Mouse (Mus musculus): ENCODE measurements at regions not wholly inside any gene's neighbourhood (a gene's known extent, or its start where the extent isn't known, plus 50 kb on each side); places are given as distances from the start of the nearest gene placed in this dataset.

DNA sequence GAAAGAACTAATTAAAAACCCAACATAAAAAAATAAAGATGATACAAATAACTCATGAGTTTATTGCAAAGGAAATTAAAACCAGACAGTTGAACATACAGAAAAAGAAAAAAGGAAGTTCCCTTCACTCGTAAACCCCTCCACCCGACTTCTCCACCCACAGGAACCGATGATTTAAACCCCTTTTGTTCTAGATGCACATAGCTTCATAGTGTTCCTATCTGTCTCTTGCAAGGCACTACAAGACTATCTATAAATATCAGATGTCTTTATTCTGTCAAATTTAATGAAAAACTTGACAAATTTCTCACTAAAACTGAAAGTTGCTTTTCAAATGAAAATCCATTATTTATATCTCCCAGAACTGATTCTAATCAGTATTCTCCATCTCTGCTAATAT is 100.2 kb downstream of the Kctd12 start:
- no peak for DNase-seq

DNA sequence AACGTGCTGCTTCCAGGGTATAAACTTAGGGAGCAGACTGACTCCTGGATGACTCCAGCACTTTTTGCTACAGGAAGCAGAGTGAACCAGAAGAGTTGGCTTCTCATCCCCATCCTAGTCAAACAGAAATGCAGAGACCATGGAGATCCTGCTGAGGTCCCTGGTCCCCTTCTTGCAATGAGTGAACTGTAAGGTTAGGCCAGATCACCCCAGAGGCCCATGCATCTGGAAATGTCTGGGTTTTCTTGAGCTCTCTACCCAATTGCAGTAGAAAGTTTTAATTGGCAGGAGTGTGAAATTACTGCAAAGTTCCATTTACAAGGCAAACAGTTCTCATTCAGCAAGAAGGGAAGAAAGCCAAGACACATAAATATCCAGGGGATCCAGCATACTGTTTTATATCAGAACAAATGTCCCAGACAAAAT is 101.8 kb downstream of the Kctd12 start:
- DNase-seq = no peak

DNA sequence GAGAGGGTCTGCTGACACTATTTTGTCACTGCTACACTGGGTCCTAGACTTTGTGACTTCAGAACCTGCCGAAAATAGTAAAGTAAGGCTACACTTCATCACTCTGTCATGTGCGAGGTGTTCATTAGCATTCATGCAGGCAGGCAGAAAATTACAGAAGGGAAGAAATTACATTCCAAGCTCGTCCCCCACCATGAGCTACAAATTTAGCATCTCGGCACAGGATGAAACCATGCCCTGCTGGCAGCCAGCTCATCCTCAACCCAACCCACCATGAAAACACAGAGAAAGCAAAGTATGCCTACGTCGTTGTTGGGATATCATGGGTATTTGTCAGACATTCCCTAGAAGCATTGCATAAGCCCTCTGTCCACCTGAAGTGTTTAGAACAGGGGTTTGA is 103.9 kb downstream of the Kctd12 start:
- no peak for DNase-seq

DNA sequence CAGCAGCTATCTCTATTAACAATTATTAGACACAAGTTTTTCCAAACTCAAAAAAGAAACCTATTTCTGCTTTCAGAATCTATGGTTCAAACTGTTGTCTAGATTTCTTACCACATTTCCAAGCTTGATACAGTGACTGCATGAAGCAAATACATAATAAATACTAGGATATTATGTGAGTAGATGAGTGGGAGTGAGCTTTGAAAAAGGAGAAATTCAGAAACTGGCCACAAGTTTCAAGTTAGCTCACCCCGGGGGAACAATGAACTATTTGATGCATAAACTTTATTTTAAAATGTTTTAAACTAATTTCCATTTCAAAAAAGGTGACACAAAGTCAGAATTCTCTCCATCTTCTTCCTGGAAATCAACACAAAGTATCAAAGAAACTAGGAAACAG is 114.3 kb downstream of the Kctd12 start:
- DNase-seq = no peak

DNA sequence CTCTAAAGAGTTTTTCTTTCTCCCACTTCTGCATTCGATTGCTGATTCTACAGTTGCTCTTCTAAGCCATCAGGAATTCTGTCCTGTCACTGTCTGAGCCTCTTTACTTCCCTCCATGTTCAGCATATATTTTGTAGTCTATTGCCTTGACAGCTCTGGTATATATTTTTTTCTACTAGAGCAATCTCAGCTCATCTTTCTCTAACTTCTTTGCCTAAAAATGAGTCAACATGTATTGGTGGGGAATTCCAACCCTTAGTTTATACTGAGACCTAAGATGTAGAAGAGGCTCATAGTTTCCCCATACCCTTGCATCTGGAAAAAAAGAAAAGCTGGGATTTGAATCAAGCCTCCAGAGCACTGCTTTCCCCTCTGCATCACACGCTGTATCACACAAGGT is 114.7 kb downstream of the Kctd12 start:
- no peak for DNase-seq

DNA sequence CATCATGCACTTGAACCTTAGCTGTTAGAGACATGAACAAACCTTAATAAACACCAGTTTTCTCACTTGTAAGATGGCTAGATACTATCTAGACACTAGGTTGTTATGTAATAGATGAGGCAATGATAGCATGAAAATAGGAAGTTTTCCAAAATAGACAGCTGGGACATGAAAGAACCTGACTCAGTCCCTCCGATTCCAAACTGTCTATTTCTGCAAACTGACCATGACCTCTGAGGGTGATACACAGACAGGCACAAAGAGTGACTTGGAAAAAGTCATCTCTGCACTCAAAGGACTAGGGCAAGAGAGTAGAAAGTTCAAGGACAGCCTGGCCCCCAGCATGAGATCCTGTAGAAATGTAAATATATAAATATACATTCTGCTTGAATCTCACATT is 115.9 kb downstream of the Kctd12 start:
- DNase-seq = peak in 1 of 2 experiments; percentile 42

DNA sequence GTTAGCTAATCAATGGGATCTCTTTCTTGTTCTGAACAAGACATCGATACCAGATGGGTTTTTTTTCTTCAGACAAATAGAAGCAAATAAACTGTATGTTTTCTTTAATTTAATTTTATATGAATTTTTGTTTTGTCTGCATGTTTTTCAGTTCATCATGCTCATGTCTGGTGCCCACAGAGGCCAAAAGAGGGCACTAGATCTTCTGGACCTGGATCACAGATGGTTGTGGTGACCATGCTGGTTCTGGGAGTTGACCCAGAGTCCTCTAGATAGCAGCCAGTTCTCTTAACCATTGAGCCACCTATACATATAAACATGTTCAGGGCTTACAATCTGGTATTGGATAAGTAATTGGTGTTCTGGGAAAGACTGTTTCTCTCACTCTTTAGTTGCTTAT is 120.7 kb downstream of the Kctd12 start:
- no peak for DNase-seq

DNA sequence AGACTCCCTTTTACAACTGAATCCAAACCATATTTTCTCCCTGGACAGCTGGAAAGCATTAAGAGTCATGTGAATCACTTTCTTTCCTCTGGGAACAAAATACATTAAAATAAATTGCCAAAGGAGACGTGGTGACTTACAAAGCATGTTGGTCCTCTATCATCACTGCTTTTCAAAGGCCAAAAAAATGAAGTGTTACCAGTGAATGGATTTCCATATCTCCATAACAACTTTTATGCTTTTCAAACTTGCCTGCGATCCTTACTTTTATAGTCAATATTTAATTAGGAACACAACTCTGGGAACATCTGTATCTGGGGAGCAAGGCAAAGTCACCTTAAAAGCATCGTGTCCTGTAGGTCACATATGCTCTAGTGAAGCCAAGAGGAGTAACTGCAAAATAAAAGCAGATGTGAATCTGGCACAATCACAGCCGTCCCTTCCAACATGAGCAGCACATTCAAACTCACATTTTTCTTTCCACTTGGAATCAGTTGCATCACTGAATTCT is 123.0 kb downstream of the Kctd12 start:
- DNase-seq = peak; percentile 42 to 70

DNA sequence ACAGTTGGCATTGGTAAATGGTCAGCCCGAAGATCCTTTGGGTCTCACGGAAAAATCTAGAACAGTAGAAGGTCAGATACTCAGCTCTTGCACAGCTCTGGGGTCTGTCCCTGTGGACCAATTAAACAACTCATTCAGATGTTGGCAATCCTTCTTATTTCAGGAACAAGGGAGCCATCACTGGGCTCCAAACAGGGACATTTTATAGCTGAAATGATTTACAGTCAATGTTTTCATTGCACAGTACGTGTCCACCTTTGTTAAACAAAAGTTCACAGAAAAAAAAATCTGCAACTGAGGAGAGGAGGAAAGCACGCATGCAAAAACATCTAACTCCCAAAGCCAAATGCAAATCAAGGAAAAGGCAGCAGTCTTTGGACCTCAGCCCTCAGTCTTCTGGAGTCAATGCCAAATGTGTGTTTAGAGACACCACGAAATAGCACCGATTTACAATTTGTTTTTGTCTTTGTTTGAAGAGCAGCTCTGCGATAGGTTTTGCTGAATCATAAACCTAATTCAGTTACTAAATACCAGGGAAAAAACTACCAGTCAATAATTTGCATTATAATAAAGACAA is 127.1 kb downstream of the Kctd12 start:
- DNase-seq = peak; percentile 23 to 29

DNA sequence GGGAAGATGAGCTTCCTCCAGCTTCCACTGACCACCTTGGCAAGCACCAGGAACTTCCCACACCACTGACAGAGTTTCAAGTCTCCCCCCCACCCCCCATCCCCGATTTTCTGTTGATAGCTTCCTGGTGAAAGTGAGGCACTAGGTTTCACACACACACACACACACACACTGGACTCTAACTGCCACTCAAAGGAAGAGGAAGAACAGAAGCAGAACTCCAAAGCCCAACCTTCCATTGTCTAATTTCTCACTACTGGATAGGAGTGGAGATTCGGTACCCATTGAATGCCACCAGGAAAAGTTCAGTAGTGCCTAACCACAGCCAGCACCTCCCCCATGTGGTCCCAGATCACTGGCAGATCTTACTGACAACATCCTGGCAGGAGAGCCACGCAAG is 138.7 kb downstream of the Kctd12 start:
- DNase-seq = no peak

DNA sequence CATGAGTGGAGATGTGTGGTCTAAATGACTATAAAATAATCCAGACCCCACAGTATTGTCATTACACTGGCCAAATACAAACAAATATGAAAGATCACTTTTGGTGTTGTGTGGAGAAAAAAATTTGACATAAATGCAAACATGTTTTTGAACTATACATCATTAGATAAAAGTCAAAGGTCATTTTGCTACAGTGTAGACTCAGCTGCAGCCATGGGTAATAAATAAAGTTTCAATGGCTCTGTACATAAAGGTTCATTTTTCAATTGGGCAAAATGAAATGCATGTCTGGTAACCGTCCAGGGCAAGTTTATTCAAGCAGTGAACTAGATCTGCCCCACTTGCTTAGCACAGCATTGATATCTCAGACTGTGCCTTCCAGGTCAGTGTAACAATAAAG is 144.8 kb downstream of the Kctd12 start:
- no peak for DNase-seq

DNA sequence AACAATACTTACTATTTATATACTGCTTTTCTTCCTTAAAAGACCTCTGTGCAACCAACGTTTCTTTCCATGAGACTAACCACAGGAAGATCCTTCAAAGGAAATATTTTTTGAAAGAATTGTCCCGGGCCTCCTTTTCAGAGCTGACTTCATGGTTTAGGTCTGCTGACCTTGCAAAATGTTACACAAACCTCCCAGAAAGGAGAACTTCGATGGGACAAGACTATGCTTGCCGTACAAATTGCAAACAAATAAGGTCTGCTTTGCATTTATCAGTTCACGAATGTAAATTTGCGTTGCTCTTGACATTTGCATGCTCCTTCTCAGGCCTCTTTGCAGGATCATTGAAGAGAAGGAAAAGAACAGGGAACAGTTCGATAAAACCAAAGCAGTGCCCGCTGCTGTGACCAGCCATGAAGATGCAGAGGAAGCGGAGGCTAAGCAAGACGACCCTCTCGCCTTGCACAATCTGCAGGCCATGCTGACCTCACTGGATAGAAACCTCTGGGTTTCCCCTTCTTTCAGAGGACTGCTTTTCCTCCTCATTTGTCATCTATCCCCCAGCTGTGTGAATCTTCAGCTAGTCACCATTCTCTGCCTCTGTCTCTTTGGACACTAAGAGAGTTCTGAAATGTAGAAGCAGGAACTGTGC is 147.2 kb downstream of the Kctd12 start:
- DNase-seq = peak; percentile 22 to 35

DNA sequence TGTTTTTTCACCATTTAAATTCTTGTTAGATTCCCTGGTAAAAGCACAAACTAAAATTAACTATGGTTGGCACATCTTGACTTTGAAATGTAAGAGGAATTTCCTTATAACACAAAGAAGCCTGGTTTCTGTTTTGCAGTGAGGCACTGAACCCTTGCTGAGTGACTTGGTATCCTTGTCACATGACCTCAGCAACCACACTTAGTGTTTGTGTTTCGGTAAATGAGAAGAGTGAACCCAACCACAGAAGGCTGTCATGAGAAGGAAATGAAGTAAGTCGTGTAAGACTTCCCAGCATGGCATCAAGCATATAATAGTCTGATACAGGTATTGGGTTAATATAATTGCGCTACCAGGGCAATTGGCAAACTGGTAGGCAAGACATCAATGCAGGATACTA is 154.0 kb downstream of the Kctd12 start:
- DNase-seq = no peak

DNA sequence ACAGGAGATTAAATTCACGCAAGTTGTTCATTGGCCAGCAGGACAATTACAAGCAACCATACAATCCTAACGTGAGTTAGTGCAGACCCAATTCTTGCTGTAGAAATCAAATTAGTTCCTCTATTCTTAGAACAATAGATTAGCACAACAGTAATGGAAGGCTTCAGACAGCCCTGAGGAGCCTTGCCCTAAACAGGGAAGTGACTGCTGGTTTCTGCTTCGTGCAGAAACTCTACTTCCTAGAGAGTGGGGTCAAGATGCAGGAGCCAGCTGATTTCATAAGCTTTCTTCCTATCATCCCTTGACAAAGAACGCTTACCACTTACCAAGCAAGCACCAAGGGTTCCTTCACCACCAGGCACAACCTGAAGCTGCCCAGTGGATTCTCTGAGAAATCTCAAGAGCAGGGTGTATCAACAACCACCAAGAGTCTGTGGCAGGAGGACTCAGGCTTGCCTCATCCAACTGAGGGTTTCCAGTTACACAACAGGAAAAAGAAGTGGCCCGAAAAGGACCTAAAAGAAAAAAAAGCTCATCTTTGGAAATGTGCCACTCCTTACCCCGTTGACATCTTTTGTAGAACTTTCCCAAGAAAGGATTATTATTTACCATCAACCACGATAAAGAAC is 154.6 kb downstream of the Kctd12 start:
- DNase-seq = peak; percentile 30 to 44

DNA sequence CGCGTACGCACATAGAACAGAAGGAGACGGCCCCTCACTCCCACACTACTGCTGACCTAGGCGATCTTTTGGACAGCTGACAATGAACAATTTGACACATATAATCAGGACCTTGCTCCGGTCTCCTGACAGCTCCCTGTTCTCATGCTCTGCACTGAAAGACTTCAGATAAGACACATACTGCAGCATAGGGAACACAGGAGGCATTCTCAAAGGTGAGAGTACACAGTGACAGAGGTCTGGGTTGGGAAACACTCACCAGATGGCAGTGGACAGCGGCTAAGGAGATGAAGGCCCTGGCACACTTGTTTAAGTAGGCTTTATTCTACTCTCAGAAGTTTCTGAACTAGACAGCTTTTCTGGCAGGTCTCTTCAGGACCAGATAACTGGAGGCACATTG is 156.9 kb downstream of the Kctd12 start:
- no peak for DNase-seq

DNA sequence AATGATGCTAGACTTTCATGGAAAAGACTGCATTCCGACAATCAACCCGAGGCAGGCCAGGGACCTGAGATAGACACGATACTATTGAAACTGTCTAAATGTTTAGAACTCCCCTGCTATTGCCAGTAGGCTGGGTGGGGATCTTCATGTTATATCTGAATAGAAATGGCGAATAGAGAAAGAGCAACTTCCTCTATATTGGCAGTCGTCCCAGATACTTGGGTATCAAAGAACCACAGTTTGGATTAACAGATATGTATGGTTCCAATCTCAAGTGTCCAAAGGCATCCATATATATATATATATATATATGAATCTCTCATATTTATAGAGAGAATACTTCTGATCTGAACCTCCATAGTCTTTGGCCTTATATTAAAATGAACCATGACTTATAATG is 161.8 kb downstream of the Kctd12 start:
- DNase-seq = no peak

DNA sequence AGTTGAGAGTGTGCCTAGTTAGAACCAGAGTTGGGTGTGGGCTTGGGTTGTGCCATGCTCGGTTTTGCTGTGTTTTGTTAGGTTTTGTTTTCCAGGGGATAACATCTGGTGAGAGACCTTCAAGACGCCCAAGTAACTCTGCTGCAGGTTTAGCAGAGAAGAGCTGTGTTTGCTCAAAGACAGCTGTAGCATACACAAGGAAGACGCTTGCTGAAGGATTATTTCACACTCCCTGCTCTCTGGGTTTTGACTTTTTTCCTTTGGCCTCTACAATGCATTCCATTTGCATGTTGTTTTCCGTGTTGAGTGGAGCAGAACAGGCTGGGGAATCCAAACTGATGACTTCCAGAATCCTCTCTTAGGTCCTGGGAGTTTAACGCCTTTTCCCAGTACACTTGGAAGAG is 170.8 kb downstream of the Kctd12 start:
- DNase-seq = peak; percentile 58 to 61

DNA sequence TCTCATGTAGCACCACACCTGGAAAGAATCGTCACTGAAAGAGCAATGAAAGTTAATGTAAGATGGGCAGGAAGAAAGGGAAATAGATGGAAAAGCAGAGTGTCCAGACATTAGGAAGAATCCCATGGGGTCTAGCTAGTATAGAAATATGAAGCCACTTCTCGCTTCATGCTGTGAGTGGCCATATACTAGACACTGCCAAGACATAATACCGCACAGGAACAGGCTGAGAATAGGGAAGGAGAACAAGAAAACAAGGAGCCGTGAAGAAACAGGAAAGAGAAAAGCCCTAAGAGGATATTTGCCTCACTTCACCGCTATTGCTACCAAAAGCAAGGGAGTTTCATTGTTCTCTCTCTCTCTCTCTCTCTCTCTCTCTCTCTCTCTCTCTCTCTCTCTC is 171.4 kb downstream of the Kctd12 start:
- peak; percentile 17 to 33 for DNase-seq

DNA sequence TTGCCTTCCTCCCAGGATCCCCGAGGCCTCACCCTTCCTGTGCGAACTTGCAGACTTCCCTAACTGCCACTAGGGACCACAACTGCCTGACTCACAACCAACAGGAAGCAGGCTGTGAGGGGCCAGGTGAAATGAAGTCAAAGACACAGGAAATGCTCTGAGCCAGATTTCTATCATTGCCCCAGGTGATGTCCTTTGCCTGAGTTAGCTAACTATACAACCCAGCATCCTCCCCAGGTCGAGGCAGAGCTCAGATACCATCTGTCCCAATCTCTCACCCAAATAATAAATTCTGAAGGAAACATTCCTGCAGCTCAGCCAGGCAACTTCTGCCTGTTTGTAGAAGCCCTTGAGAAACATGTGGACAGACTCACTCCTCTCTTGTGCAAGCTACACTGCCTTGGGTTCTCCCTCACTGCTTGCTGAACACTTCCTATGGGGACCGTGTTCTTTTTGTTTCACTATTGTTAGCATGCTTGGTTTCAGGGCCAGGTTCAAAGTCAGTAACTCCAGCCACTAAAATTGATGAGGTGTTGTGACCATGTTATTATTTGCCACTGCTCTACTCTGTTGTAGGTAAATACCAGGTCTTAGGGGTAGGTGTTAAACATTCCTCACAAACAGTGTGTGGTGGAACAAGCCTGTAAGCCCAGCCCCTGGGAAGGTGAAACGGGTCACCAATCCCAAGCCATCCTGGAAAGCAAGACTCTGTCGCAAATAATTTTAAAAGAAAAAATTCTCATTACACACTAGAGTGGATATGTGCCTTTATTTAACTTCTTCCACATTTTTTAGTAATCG is 172.1 kb downstream of the Kctd12 start:
- DNase-seq = peak; percentile 60 to 86

DNA sequence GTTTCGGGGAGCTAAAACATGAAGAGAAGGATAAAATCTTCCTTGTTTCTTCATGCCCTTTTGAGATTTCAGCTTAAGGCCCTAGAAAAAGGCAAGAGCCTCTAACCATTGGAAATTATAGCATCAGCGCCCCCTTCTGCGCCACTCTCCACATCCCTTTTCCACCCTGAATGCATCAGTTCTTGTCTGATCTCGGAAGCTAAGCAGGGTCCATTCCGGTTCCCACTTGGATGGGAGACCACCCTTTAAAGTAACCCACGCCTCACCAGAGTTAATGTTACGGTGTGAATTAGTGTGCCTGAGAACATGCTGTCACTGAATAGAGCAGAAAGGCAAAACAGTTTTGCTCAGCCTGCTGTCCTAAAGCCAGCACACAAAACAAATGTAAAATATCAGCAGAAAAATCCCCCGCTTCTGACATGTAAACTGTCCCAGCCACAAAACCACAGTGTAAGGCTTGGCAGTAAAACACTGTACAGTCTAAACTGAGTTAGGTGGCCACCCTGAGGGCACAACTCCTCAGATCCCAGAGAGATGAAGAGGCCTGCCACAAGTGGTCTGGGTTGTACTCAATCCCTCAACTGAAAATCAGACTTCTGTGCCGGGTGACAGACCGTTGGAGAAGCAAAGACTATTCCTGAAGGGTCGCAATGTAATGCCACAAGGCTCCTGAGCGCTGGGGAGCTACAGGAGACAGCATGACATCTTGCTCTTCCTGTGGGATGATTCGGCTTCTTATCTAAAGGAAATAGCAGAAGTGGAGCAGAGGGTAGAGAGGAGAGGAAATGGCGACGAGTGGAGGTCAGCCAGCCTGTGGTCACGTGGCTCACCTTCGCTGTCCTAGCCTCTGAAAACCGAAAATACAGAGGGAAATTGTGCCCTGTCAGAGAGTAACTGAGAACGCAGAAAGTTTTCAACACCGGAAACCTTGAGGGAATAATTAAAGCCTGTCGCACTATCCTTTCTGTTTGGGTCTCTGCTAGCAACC is 176.2 kb downstream of the Kctd12 start:
- peak; percentile 64 to 70 for DNase-seq

DNA sequence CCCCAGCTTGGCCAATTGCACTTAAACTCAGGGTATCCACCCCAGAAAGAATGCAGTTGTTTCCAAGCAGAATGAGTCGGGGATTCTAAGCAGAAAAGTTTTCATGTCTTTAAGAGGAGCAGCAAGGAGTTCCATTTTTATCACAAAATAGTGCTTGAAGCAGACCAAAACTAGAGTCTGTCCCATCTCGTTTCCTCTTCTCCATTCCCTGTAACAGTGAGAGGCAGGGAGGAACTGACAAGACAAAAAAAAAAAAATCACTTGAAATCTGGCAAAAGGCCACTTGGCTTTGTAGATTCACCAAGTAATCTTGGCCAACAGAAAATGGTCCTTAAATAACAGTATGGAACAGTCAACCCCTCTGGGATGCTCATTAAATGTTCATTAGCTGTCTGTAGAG is 186.8 kb downstream of the Kctd12 start:
- DNase-seq = peak in 1 of 2 experiments; percentile 14

DNA sequence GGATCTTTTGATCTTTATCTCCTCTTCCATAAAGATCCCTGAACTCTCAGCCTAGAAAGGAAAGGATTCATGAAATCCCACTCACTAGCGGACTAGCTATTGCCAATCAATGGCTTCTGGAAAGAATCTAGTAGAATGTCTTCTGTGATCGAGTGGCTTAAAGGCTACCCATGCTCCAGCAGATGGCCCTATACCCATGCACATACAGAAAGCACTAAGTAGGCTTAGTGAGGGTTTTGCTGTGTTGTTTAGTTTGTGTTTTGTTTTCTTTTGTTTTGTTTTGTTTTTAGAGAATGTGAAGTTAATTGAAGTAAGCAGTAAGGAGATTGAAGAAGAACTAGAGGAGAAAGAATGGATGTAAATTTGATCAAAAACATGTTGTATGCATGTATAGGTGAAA is 187.5 kb downstream of the Kctd12 start:
- DNase-seq = peak in 1 of 2 experiments; percentile 23

All from heart, adult 18-20 months (tissue).